ENCODE assay signal across 22 mouse cellular contexts in genomic region chr19:47497313-47497712, GRCm38 (mm10). TPM values are rescaled to one million over a fixed set of nuclear protein-coding genes. Genes with fewer than 3 reads are reported as not detected.
DNase-seq lines count a peak whose midpoint lies in the region; ATAC-seq and TF ChIP-seq lines count a peak whose summit lies in the region.
"Had no signal": no experiment of that assay in that cellular context is flagged by ENCODE, and none has a peak within 500 bp of the region (broad histone marks: within the 10 kb centered on the region; RNA-seq: fewer than 3 reads in every experiment).

No protein-coding gene starts in this region.

- no peak overlapping the region for H3K9ac ChIP-seq in embryonic facial prominence, embryonic 15.5 days
- H3K9ac ChIP-seq in limb, embryonic 15.5 days = no peak overlapping the region
- H3K9ac ChIP-seq: liver, embryonic 15.5 days; midbrain, embryonic 12.5 days had no signal

- no peak overlapping the region for H3K27ac ChIP-seq in left cerebral cortex, adult 2 months
- H3K27ac ChIP-seq in embryonic facial prominence, embryonic 15.5 days (replicated peaks) = peak overlapping the region; percentile 73
- peak overlapping the region; percentile 6; the same call in 1 of the 2 replicates for H3K27ac ChIP-seq in limb, embryonic 15.5 days
- H3K27ac ChIP-seq: liver, embryonic 15.5 days; midbrain, embryonic 12.5 days had no signal

- intact Hi-C loops in left cerebral cortex, postnatal 4 days (cut with DNase I) = no loop called here
- intact Hi-C loops in left cerebral cortex, adult 2 months (cut with DNase I) = loop anchor here (10.0 kb wide), 1 partner anchor 223 kb away; no protein-coding TSS in a partner anchor

- H3K4me2 ChIP-seq in embryonic facial prominence, embryonic 15.5 days (replicated peaks) = no peak overlapping the region
- no peak overlapping the region for H3K4me2 ChIP-seq in limb, embryonic 15.5 days
- H3K4me2 ChIP-seq: liver, embryonic 15.5 days; midbrain, embryonic 12.5 days had no signal

- peaks cover 60% of the 10 kb centered on the region for H3K4me1 ChIP-seq in embryonic facial prominence, embryonic 15.5 days
- peaks cover 38% of the 10 kb centered on the region for H3K4me1 ChIP-seq in limb, embryonic 15.5 days
- H3K4me1 ChIP-seq: liver, embryonic 15.5 days; megakaryocyte, embryonic 14.5 days had no signal

- ATAC-seq in embryonic facial prominence, embryonic 15.5 days (ENCODE audit: insufficient number of reproducible peaks, low FRiP score, low TSS enrichment, low read depth) = peak; percentile 52; the same call in 1 of the 2 replicates
- no peak for ATAC-seq in limb, embryonic 15.5 days (ENCODE audit: insufficient number of reproducible peaks, low FRiP score, low TSS enrichment, low read depth)
- ATAC-seq: intestine, embryonic 16.5 days; lung, postnatal 0 days had no signal

- no peaks in the 10 kb centered on the region for H3K36me3 ChIP-seq in embryonic facial prominence, embryonic 15.5 days
- no peaks in the 10 kb centered on the region; the same call in 1 of the 2 replicates for H3K36me3 ChIP-seq in limb, embryonic 15.5 days
- H3K36me3 ChIP-seq: liver, embryonic 15.5 days; midbrain, embryonic 12.5 days had no signal

- TF ChIP-seq CTCF in left cerebral cortex, adult 2 months (IDR thresholded peaks at IDR 0.05) = no peak

- 36% methylated on average over 9 of the region's 9 CpGs for WGBS in embryonic facial prominence, embryonic 15.5 days
- 52% methylated on average over 9 of the region's 9 CpGs for WGBS in limb, embryonic 15.5 days

- DNase-seq in cerebellum, postnatal 14 days = peak; percentile 32 to 33
- no peak for DNase-seq in cerebellum, postnatal 36 days
- DNase-seq in left cerebral cortex, postnatal 4 days = peak; percentile 60
- DNase-seq in left cerebral cortex, adult 2 months (ENCODE audit: extremely low spot score in 1 of 2, low spot score in 2 of 2) = no peak
- DNase-seq in frontal cortex, adult 2 months (ENCODE audit: extremely low spot score in 1 of 2, low spot score in 1 of 2) = no peak
- DNase-seq: adrenal gland, postnatal 36 days; cerebellum, adult 2 months; gastrocnemius, postnatal 14 days; heart, postnatal 14 days; kidney, postnatal 14 days; layer of hippocampus, adult 9-11 months; lung, postnatal 4 days; thymus, adult 2 months; thymus, postnatal 36 days had no signal

- no peaks in the 10 kb centered on the region for H3K9me3 ChIP-seq in embryonic facial prominence, embryonic 15.5 days (replicated peaks)
- H3K9me3 ChIP-seq in limb, embryonic 15.5 days = no peaks in the 10 kb centered on the region
- H3K9me3 ChIP-seq: G1E; liver, embryonic 15.5 days; megakaryocyte, embryonic 14.5 days; midbrain, embryonic 12.5 days had no signal

- no peak overlapping the region for H3K4me3 ChIP-seq in left cerebral cortex, adult 2 months
- H3K4me3 ChIP-seq in embryonic facial prominence, embryonic 15.5 days (replicated peaks) = no peak overlapping the region
- no peak overlapping the region for H3K4me3 ChIP-seq in limb, embryonic 15.5 days
- H3K4me3 ChIP-seq: liver, embryonic 15.5 days; megakaryocyte, embryonic 14.5 days; midbrain, embryonic 12.5 days had no signal

- no peaks in the 10 kb centered on the region for H3K27me3 ChIP-seq in embryonic facial prominence, embryonic 15.5 days
- H3K27me3 ChIP-seq in limb, embryonic 15.5 days = no peaks in the 10 kb centered on the region
- H3K27me3 ChIP-seq: liver, embryonic 15.5 days had no signal

RNA-seq across cellular contexts. Expression of gene Sh3pxd2a, which starts 33.1 kb away (rescaled TPM):
- 10 to 100 TPM; 25.0 to 25.1 TPM for total RNA-seq in left cerebral cortex, postnatal 4 days (2021)
- 10 to 100 TPM; 30.2 to 36.8 TPM for total RNA-seq in left cerebral cortex, adult 2 months (2021)
- 15.8 and 16.0 TPM in 2 replicates for polyA plus RNA-seq in embryonic facial prominence, embryonic 15.5 days (2015; fragmentation: Nextera tagmentation; extraction: Ambion mirVana)
- 12.2 and 12.4 TPM in 2 replicates for polyA plus RNA-seq in limb, embryonic 15.5 days (2015; fragmentation: Nextera tagmentation; extraction: Ambion mirVana)
- polyA plus RNA-seq in frontal cortex, adult 2 months (2012; rRNA removed) = 13.2 and 15.0 TPM in 2 replicates
- polyA plus RNA-seq: G1E had no signal

RNA-seq across cellular contexts. Expression of gene Stn1, which starts 40.0 kb away (rescaled TPM):
- 10 to 100 TPM; 28.2 to 30.4 TPM for total RNA-seq in left cerebral cortex, postnatal 4 days (2021)
- total RNA-seq in left cerebral cortex, adult 2 months (2021) = 10 to 100 TPM; 23.0 to 27.5 TPM
- polyA plus RNA-seq in embryonic facial prominence, embryonic 15.5 days (2015; fragmentation: Nextera tagmentation; extraction: Ambion mirVana) = 51.3 and 53.6 TPM in 2 replicates
- polyA plus RNA-seq in limb, embryonic 15.5 days (2015; fragmentation: Nextera tagmentation; extraction: Ambion mirVana) = 52.2 and 52.7 TPM in 2 replicates
- polyA plus RNA-seq in frontal cortex, adult 2 months (2012; rRNA removed) = 16.2 and 19.8 TPM in 2 replicates

Comparison
In these comparisons a context has a peak if more than half of its experiments do, and no peak if none do; other contexts are left out.
1. DNase-seq: peak in cerebellum, postnatal 14 days (2 of 2) and left cerebral cortex, postnatal 4 days (single experiment); none in cerebellum, postnatal 36 days (0 of 2), left cerebral cortex, adult 2 months (0 of 2) and frontal cortex, adult 2 months (0 of 2).